Mouse (Mus musculus): Measurements from ENCODE around the gene Gsn. TPM values are rescaled to one million over a fixed set of nuclear protein-coding genes. Genes with fewer than 3 reads are reported as not detected.

Gene Gsn
- polyA plus RNA-seq, 1 experiment from 2014 or later, result 16.7 TPM

- H3K4me1 ChIP-seq (replicated peaks; ENCODE audit: control insufficient read depth, insufficient read depth, low read length), result no peaks in the 10 kb centered on the region
- no peak overlapping the region for H3K4me2 ChIP-seq (ENCODE audit: low read length)
- no peak overlapping the region for H3K4me3 ChIP-seq (replicated peaks; ENCODE audit: low read length)
- no peak for ATAC-seq
- 89% methylated on average over 1 of the region's 1 CpGs for WGBS
- no peak overlapping the region for H3K27ac ChIP-seq (ENCODE audit: low read length)
- no peaks in the 10 kb centered on the region for H3K9me3 ChIP-seq (ENCODE audit: control insufficient read depth, low read length)
- no peaks in the 10 kb centered on the region for H3K27me3 ChIP-seq (replicated peaks; ENCODE audit: control insufficient read depth, insufficient read depth, low read length)
- no peaks in the 10 kb centered on the region for H3K36me3 ChIP-seq (ENCODE audit: control insufficient read depth, insufficient read depth)
- no peak overlapping the region for H3K9ac ChIP-seq (replicated peaks; ENCODE audit: low read depth, low read length)
Measured at GRCm38 (mm10) chr2:35308166-35308565, 52.0 kb downstream of the Gsn start.

- no peaks in the 10 kb centered on the region for H3K4me1 ChIP-seq (replicated peaks; ENCODE audit: control insufficient read depth, insufficient read depth, low read length)
- no peak for ATAC-seq
- 89% methylated on average over 4 of the region's 4 CpGs for WGBS
- H3K9ac ChIP-seq (replicated peaks; ENCODE audit: low read depth, low read length), result no peak overlapping the region
- no peak overlapping the region for H3K27ac ChIP-seq (ENCODE audit: low read length)
- H3K36me3 ChIP-seq (ENCODE audit: control insufficient read depth, insufficient read depth), result no peaks in the 10 kb centered on the region
- H3K9me3 ChIP-seq (ENCODE audit: control insufficient read depth, low read length), result no peaks in the 10 kb centered on the region
- no peak overlapping the region for H3K4me3 ChIP-seq (replicated peaks; ENCODE audit: low read length)
- no peak overlapping the region for H3K4me2 ChIP-seq (ENCODE audit: low read length)
- no peaks in the 10 kb centered on the region for H3K27me3 ChIP-seq (replicated peaks; ENCODE audit: control insufficient read depth, insufficient read depth, low read length)
Measured at GRCm38 (mm10) chr2:35309906-35310493, 53.8 kb downstream of the Gsn start.

GRCm38 (mm10) chr2:35314300-35314699 is 58.1 kb downstream of the Gsn start:
- H3K9me3 ChIP-seq (ENCODE audit: control insufficient read depth, low read length), result no peaks in the 10 kb centered on the region
- H3K9ac ChIP-seq (replicated peaks; ENCODE audit: low read depth, low read length), result no peak overlapping the region
- H3K4me2 ChIP-seq (ENCODE audit: low read length), result no peak overlapping the region
- no peaks in the 10 kb centered on the region for H3K36me3 ChIP-seq (ENCODE audit: control insufficient read depth, insufficient read depth)
- WGBS, result 39% methylated on average over 3 of the region's 3 CpGs
- ATAC-seq, result no peak
- no peaks in the 10 kb centered on the region for H3K4me1 ChIP-seq (replicated peaks; ENCODE audit: control insufficient read depth, insufficient read depth, low read length)
- H3K27me3 ChIP-seq (replicated peaks; ENCODE audit: control insufficient read depth, insufficient read depth, low read length), result no peaks in the 10 kb centered on the region
- H3K27ac ChIP-seq (ENCODE audit: low read length), result no peak overlapping the region
- H3K4me3 ChIP-seq (replicated peaks; ENCODE audit: low read length), result no peak overlapping the region

- Histone ChIP-seq H3K9ac (replicated peaks; ENCODE audit: low read depth, low read length) (no peak overlapping the region), H3K4me3 (replicated peaks; ENCODE audit: low read length) (no peak overlapping the region), H3K27ac (ENCODE audit: low read length) (no peak overlapping the region), H3K36me3 (ENCODE audit: control insufficient read depth, insufficient read depth) (no peaks in the 10 kb centered on the region), H3K4me1 (replicated peaks; ENCODE audit: control insufficient read depth, insufficient read depth, low read length) (peaks cover 9% of the 10 kb centered on the region), H3K4me2 (ENCODE audit: low read length) (no peak overlapping the region), H3K9me3 (ENCODE audit: control insufficient read depth, low read length) (no peaks in the 10 kb centered on the region), H3K27me3 (replicated peaks; ENCODE audit: control insufficient read depth, insufficient read depth, low read length) (no peaks in the 10 kb centered on the region)
- ATAC-seq, result no peak
- WGBS, result 80% methylated on average over 4 of the region's 4 CpGs
Measured at GRCm38 (mm10) chr2:35317604-35318003, 61.4 kb downstream of the Gsn start.

- WGBS, result 89% methylated on average over 12 of the region's 12 CpGs
- Histone ChIP-seq H3K4me2 (ENCODE audit: low read length) (no peak overlapping the region), H3K27me3 (replicated peaks; ENCODE audit: control insufficient read depth, insufficient read depth, low read length) (no peaks in the 10 kb centered on the region), H3K36me3 (ENCODE audit: control insufficient read depth, insufficient read depth) (no peaks in the 10 kb centered on the region), H3K9ac (replicated peaks; ENCODE audit: low read depth, low read length) (no peak overlapping the region), H3K4me3 (replicated peaks; ENCODE audit: low read length) (no peak overlapping the region), H3K27ac (ENCODE audit: low read length) (no peak overlapping the region), H3K4me1 (replicated peaks; ENCODE audit: control insufficient read depth, insufficient read depth, low read length) (peaks cover 16% of the 10 kb centered on the region), H3K9me3 (ENCODE audit: control insufficient read depth, low read length) (no peaks in the 10 kb centered on the region)
- ATAC-seq, result no peak
Measured at GRCm38 (mm10) chr2:35318405-35318804, 62.2 kb downstream of the Gsn start.

GRCm38 (mm10) chr2:35320399-35320798 is 64.2 kb downstream of the Gsn start:
- Histone ChIP-seq H3K9ac (replicated peaks; ENCODE audit: low read depth, low read length) (no peak overlapping the region), H3K9me3 (ENCODE audit: control insufficient read depth, low read length) (no peaks in the 10 kb centered on the region), H3K27me3 (replicated peaks; ENCODE audit: control insufficient read depth, insufficient read depth, low read length) (no peaks in the 10 kb centered on the region), H3K27ac (ENCODE audit: low read length) (no peak overlapping the region), H3K4me3 (replicated peaks; ENCODE audit: low read length) (no peak overlapping the region), H3K36me3 (ENCODE audit: control insufficient read depth, insufficient read depth) (no peaks in the 10 kb centered on the region), H3K4me2 (ENCODE audit: low read length) (no peak overlapping the region), H3K4me1 (replicated peaks; ENCODE audit: control insufficient read depth, insufficient read depth, low read length) (peaks cover 16% of the 10 kb centered on the region)
- WGBS, result 90% methylated on average over 15 of the region's 15 CpGs
- no peak for ATAC-seq

- WGBS, result 24% methylated on average over 10 of the region's 10 CpGs
- Histone ChIP-seq H3K4me2 (ENCODE audit: low read length) (peak overlapping the region; percentile 11; the same call in 1 of the 2 replicates), H3K4me1 (replicated peaks; ENCODE audit: control insufficient read depth, insufficient read depth, low read length) (peaks cover 16% of the 10 kb centered on the region), H3K36me3 (ENCODE audit: control insufficient read depth, insufficient read depth) (no peaks in the 10 kb centered on the region), H3K27ac (ENCODE audit: low read length) (no peak overlapping the region), H3K9me3 (ENCODE audit: control insufficient read depth, low read length) (no peaks in the 10 kb centered on the region), H3K9ac (replicated peaks; ENCODE audit: low read depth, low read length) (no peak overlapping the region), H3K27me3 (replicated peaks; ENCODE audit: control insufficient read depth, insufficient read depth, low read length) (no peaks in the 10 kb centered on the region), H3K4me3 (replicated peaks; ENCODE audit: low read length) (no peak overlapping the region)
- peak; percentile 78 for ATAC-seq
Measured at GRCm38 (mm10) chr2:35322404-35323164, 66.4 kb downstream of the Gsn start.

- no peaks in the 10 kb centered on the region for H3K9me3 ChIP-seq (ENCODE audit: control insufficient read depth, low read length)
- no peaks in the 10 kb centered on the region for H3K27me3 ChIP-seq (replicated peaks; ENCODE audit: control insufficient read depth, insufficient read depth, low read length)
- no peaks in the 10 kb centered on the region for H3K36me3 ChIP-seq (ENCODE audit: control insufficient read depth, insufficient read depth)
- no peak overlapping the region for H3K9ac ChIP-seq (replicated peaks; ENCODE audit: low read depth, low read length)
- no peak overlapping the region for H3K4me3 ChIP-seq (replicated peaks; ENCODE audit: low read length)
- peaks cover 16% of the 10 kb centered on the region for H3K4me1 ChIP-seq (replicated peaks; ENCODE audit: control insufficient read depth, insufficient read depth, low read length)
- H3K27ac ChIP-seq (ENCODE audit: low read length), result no peak overlapping the region
- WGBS, result 67% methylated on average over 10 of the region's 10 CpGs
- no peak for ATAC-seq
- H3K4me2 ChIP-seq (ENCODE audit: low read length), result no peak overlapping the region
Measured at GRCm38 (mm10) chr2:35325930-35326329, 69.8 kb downstream of the Gsn start.

GRCm38 (mm10) chr2:35326931-35327330 is 70.8 kb downstream of the Gsn start:
- no peak overlapping the region for H3K27ac ChIP-seq (ENCODE audit: low read length)
- no peaks in the 10 kb centered on the region for H3K27me3 ChIP-seq (replicated peaks; ENCODE audit: control insufficient read depth, insufficient read depth, low read length)
- no peak for ATAC-seq
- no peak overlapping the region for H3K4me2 ChIP-seq (ENCODE audit: low read length)
- no peak overlapping the region for H3K4me3 ChIP-seq (replicated peaks; ENCODE audit: low read length)
- 67% methylated on average over 1 of the region's 1 CpGs for WGBS
- H3K4me1 ChIP-seq (replicated peaks; ENCODE audit: control insufficient read depth, insufficient read depth, low read length), result peaks cover 14% of the 10 kb centered on the region
- no peak overlapping the region for H3K9ac ChIP-seq (replicated peaks; ENCODE audit: low read depth, low read length)
- H3K9me3 ChIP-seq (ENCODE audit: control insufficient read depth, low read length), result no peaks in the 10 kb centered on the region
- no peaks in the 10 kb centered on the region for H3K36me3 ChIP-seq (ENCODE audit: control insufficient read depth, insufficient read depth)
